Mouse (Mus musculus) erythroblast, embryonic 14.5 days (primary cell): ENCODE measurements around the gene Tmem132c.

Experiments used
- GATA1 ChIP-seq: IDR thresholded peaks from 2 replicates; pipeline ENCODE4 v1.6.1; 2012; ENCODE audit warnings: low read length, inconsistent platforms, mixed read lengths
- TAL1 ChIP-seq: IDR thresholded peaks from 3 replicates; pipeline ENCODE4 v1.6.1; 2012; ENCODE audit warnings: low read length, inconsistent platforms, mixed read lengths

DNA sequence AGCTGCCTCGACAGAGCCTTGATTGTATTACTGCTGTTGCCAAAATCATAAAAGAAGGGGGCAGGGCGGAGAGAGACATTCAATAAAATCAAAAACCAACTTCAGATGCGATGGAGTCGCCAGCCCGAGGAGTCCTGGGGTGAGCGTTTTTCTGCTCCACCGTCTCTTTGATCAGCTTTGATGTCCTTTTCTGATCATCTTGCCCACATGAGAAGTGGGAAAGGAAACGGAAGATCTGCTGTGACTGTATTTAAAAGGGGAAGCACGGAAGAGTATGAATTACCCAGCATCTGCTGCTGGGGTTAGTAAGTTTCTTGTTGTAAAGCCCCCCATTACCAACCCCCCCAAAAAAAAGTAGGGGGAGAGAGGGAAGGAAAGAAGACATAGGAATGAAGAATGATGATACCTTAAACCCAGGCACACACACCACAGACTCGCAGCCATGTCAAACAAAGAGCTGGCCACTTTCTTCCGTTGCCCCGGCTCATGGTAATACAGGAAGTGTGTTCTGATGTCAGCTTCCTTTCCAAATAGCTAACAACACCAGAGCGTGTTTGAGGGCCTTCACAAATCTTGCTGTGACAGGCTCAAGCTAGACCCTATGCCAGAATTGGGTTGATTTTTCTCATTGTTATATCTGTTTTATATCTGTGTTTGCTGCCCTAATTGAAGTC is 243.3 kb downstream of the Tmem132c start:
- TF ChIP-seq GATA1 (no peak), TAL1 (no peak)
